Mouse (Mus musculus): Measurements from ENCODE around the gene Ftsj1.
A peak's percentile ranks its signal among the peaks of the same experiment; 100 is the strongest.

The Ftsj1 gene

DNA sequence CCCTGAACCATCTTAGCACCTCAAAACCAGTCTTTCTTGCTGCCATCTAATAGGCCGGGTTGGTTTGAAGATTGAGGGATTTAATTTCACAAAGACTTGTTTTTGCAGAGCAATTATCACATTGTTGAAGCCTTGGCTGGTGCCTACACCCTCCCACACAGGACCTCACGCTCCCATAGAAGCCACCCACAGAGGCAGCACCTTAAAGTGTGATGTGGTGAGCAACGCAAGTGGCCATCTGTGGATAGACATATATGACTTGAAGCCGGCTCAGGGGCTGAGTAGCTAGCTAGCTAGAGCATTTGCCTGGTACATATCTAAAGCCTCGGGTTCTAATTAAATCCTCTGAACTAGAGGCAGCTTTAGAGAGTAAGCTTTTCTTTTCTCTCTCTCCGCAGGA lies 34.8 kb downstream of the Ftsj1 start:
- DNase-seq: no peak

DNA sequence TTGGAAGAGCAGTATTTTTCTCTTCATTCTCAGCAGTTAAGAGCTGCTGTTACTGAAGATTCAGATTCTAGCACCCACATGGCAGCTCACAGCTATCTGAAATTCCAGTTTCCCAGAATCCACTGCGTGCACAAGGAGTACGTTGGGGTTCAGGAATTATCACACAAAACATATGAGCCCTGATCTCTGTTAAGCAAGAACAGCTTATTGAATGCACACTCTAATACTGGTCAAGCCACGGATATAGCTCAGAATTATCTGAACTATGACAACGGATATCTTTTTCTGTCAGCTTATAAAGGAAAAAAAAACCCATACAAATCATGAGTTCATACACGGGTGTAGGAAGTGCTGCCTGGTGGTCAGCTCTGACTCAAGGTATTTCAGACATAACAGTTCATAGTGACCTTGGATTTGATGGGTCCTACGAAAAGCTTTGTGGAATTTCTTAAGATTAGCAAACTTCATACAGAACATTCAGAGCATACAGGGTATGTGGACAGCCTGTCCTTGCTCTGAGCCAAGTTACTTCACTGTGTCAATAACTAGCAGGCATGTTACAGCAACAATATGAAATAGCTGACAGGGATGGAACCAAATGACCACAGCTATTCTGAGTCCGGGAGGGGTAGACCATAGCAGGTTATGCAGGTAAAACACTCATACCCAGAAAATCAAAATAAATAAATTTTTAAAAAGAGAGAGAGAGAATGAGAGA lies 40.6 kb downstream of the Ftsj1 start:
- DNase-seq: no peak

DNA sequence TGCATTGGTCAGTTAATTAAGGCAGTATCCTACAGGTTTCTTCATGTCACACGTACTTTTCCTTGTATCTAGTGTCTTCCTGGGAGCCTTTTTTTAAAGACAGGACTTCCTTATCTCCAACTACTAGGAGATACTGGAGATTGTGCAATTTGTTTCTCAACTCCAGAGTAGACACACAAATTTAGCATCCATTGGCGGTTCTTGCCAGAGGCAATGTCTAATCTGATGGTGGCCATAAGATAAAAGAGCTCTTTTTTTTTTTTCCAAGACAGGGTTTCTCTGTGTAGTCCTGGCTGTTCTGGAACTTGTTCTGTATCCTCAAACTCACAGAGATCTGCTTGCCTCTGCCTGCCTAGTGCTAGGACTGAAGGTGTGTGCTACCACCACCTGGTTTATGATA lies 42.5 kb downstream of the Ftsj1 start:
- no peak for DNase-seq

DNA sequence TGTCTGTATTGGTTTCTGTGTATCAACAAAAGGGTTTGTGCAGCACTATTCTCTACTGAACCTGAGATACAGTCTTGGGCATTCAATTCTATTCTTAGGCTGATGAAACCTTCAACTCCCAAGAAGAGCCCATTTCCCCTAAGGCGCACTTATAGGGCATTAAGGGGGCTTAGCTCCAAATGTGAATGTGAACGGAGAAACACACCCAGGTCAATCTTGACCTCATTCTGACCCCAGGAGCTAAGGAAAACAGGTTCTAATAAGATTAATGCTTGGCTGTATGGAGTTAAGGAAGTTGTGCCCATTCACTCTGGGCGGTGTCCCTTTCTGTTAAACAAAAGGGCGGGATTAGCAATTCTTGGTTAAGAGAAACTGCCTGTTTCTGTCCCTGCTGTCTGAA lies 45.0 kb downstream of the Ftsj1 start:
- no peak for DNase-seq

DNA sequence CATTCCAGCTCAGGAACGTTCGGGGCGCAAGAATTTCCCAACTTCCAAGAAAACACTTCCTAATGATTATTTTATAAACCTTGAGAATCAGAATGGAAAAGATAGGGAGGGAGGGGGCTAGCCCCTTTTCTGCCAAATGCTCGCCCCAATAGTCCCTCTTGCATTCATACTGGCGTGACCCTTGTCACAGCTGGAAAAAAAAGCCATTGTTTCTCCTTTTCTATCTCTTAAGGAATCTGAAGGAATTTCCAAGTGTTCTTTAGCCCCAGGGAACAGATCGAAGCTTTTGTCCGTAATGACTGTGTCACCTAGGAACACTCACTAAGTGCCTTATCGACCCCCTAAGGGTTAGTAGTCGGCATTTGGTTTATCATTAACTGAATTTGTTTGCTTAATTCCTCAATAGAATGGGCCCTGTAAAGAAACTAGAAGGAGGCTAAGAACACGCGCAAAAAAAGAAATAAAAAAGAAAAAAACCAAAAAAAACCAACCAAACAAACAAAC lies 45.5 kb downstream of the Ftsj1 start:
- DNase-seq: no peak

DNA sequence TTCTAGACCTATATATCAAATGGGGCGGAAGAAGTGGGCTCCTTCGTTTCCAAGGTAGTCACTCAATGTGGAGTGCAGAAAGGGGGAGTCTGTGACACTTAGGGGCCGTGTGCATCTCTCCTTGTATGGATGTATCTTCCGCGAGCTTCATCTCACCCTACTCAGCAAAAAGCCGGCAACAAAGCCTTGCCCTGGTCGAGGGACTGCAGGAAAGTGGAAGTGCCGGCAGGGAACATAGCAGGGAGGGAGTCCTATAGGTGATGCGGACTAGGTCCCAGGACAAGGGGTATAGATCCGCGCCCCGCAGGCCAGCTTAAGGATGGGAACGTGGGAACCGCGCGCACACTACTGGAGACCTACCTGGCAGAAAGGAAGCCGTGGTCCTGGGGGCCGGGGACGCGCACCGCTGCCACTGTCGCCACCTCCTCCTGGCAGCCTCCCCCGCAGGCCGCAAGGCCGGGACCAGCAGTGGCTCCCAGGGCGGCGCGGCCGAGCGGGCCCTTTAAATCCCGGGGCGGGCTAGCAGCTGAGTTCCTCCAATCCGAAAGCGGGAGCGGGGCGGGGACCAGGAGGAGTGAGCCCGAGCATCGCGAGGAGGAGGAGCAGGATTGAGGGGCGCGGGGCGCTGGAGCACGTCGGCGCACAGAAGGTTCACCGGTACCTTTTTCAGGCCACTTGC lies 46.1 kb downstream of the Ftsj1 start, which contains the start of gene Porcn:
Gene Porcn, minus strand, starts transcription at position 511 of the 679 bp plus-strand sequence.
- DNase-seq: peak; percentile 88

DNA sequence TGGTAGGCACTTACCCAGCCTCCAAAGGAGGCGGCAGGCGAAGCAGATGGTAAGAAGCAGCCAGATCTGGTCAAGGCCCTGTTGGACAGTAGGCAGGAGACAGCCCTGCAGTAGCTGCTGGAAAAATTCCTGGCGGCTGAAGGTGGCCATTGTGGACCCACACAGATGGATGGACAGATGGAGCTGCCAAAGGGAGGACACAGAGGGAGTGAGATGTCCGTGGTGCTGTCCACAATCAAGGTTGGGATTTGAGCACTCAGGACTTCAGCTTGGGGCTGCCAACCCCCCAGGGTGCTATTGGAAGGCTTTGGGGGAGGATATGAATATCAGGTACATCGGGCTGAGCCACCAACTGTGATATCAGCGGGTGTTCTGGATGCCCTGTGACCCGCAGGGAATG lies 46.7 kb downstream of the Ftsj1 start:
- no peak for DNase-seq

DNA sequence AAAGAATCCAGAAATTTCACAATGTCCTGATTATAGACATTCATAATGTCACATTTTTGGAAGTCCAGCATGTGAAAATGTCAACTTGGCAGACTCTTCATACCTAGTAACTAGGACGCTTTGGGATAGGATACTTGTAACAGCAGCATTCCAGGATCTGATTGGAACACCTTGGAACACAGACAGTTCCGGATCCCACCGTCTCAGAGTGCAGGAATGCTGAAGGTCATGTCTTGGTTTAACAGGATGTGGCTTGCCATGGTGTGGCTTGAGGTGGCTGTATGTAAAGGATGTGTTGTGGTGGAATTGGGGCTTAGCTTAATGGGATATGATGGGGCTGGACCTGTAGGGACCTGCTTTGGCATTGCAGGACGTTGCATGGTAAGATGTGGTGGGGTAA lies 47.1 kb downstream of the Ftsj1 start:
- no peak for DNase-seq

DNA sequence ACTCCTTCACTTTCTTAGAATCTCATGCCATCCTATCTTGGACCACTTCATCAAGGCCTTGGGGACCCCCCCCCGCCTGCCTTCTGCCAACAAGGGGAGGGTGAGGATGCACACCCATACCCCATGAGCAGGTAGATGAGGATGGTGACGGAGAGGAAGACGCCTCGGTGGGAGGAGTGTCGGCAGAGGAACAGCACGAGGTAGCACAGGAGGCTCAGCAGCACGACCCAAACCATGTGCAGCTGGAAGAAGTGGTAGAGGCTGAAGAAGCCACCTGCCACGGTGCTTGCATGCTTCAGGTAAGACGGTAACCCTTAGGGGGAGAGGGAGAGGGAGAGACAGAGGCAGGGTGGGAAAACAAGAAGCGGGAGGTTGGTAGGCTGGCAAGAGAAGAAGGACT lies 48.1 kb downstream of the Ftsj1 start:
- no peak for DNase-seq

DNA sequence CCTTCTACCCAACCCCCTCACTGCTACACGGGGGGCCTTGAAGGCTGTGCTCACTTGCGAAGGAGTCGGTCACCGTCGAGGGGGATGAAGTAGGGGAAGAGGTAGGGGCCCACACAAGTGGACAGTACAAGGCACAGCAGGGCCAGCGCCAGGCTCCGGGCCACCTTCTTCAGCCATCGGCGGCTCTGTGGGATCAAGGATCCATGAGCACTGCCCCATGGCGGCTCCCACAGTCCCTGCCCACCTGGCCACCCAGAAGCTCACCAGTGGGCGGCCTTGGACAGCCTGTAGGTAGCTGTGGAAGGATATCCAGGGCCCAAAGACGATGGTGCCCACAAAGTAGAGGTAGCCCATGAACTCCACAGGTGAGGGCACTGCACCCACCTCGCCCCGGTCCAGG lies 49.1 kb downstream of the Ftsj1 start:
- DNase-seq: no peak

DNA sequence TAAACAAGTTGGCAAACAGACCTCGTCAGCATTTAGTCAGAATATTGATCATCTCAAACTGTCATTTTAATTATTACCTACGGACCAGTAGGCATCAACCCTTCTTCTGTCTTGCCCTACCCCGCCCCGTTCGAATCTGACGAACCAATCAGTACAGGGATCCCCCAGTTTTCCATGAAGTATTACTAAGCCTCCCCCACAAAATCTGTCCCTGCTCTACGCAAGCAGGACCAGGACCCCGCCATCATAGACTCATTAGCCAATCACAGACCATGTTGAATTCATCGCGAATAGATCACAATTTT lies 58.8 kb downstream of the Ftsj1 start, which contains the start of gene Ebp:
Gene Ebp, minus strand, starts transcription at position 94 of the 305 bp plus-strand sequence.
- no peak for DNase-seq

DNA sequence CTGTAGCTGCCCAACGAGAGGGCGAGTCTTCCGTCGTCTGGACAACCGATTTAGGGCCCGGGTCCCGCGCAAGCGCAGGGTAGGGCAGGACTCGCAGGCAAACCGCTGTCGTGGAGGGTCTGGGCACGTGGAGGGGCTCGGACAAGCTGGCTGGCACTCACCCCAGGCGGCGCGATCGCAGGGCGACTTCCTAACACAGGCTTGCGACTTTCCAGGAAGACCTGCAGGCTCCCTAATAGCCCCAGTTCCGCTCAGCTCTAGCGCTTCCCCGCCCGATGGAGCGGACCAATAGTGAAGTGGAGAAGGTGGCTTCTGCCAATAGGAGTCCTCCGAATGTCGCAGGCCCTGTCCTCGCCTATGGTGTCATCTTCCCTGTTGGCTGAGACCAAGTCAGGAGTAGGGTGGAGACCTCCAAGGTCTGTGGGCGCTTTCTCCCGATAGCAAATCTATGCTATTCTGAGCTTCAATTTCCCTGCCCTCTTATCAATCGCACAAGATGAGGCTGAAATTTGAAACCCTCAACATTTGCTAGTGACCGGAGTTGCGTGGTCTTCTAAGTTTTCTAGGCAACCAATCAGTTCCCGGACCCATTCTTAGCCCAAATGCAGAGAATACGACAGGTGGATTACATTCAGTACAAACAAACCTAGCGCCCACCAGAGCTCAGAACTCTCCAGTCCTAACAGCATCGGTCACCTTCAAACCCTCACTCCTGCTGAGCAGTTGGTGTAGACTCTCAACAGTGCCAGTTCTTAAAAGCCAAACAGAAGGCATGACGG lies 59.4 kb downstream of the Ftsj1 start:
- peak; percentile 86 for DNase-seq

DNA sequence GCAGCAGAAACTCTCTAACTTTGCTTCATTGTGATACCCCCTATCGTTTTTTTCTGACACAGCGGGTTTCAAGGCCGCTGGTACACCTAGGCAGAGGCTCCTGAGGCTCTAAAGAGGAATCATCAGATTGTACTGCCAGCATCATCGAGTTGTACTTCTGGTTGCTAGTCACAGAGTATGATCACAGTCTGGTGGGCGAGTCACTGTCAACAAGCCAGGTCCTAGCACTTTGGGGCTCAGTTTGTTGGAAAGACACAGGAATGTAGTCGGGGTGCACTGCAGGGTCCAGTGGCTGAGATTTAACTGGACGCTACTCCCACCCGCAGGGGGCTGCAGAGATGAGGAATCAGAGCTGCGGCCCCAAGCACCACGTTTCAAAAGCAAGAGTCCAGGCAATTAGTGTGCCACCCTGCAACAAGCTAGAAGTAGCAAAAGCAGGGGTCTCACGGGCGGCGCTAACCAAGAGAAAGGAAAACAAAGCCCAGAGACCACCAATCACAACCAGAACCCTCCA lies 60.0 kb downstream of the Ftsj1 start:
- peak; percentile 4 for DNase-seq

All from kidney, postnatal 14 days (tissue).